9 mouse cellular contexts compared by ENCODE assay signal in the genomic region with DNA sequence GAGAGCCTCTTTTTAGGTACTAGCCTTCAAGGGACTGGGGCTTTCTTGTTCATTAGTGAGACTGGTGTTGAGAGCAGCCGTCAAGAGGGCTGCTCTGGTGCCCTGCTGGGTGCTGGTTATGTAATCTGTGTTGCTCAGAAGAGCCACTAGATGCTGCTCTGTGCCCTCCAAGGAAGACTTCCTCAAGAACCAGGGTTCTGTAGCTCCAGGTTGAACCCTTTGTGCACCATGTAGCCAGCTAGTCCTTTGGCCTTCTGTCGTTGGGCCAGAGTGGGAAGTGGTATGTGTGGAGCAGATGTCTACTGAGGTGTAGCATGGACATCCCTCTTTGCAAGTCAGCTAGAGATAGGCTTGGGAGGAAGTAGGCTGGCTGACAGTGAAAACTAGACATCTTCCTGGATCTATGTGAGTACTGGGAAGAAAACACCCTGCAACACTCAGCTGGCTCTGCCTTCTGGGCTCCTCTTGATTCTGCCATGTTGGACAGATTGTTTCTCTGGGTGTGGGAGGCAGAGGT. TPM values are rescaled to one million over a fixed set of nuclear protein-coding genes. Genes with fewer than 3 reads are reported as not detected.
DNase-seq lines count a peak whose midpoint lies in the region; ATAC-seq and TF ChIP-seq lines count a peak whose summit lies in the region.
"Had no signal": no experiment of that assay in that cellular context is flagged by ENCODE, and none has a peak within 500 bp of the region (broad histone marks: within the 10 kb centered on the region; RNA-seq: fewer than 3 reads in every experiment).

No protein-coding gene starts in this region.

- H3K27me3 ChIP-seq in forebrain, embryonic 14.5 days (replicated peaks; ENCODE audit: control insufficient read depth, insufficient read depth, low read length): no peaks in the 10 kb centered on the region
- peaks cover 40% of the 10 kb centered on the region for H3K27me3 ChIP-seq in forebrain, embryonic 12.5 days
- H3K27me3 ChIP-seq in liver, postnatal 0 days (ENCODE audit: insufficient read depth, low read length): peaks cover 15% of the 10 kb centered on the region; the same call in 1 of the 2 replicates
- peaks cover 7% of the 10 kb centered on the region for H3K27me3 ChIP-seq in liver, embryonic 11.5 days (replicated peaks; ENCODE audit: control insufficient read depth, insufficient read depth, low read length)
- no peaks in the 10 kb centered on the region for H3K27me3 ChIP-seq in midbrain, postnatal 0 days (ENCODE audit: insufficient read depth, low read length)

- H3K9ac ChIP-seq in forebrain, embryonic 14.5 days (ENCODE audit: low read length): no peak overlapping the region
- no peak overlapping the region for H3K9ac ChIP-seq in forebrain, embryonic 12.5 days
- H3K9ac ChIP-seq in liver, postnatal 0 days (replicated peaks): no peak overlapping the region
- H3K9ac ChIP-seq in liver, embryonic 11.5 days (ENCODE audit: low read depth, low read length): no peak overlapping the region
- H3K9ac ChIP-seq in midbrain, postnatal 0 days (replicated peaks; ENCODE audit: low read length, poor library complexity, severe bottlenecking): no peak overlapping the region

- peak; percentile 65 for TF ChIP-seq CTCF in liver, postnatal 0 days (IDR thresholded peaks at IDR 0.05; ENCODE audit: low read depth)
- peak; percentile 78 for TF ChIP-seq CTCF in midbrain, postnatal 0 days (IDR thresholded peaks at IDR 0.05)

- peak; percentile 66 for DNase-seq in forebrain, embryonic 14.5 days (ENCODE audit: low spot score)
- no peak for DNase-seq in liver, postnatal 0 days
- no peak for DNase-seq in liver, embryonic 11.5 days (ENCODE audit: low spot score)
- DNase-seq in cerebellum, postnatal 10 days: peak; percentile 87
- peak; percentile 73 for DNase-seq in midbrain, postnatal 0 days (ENCODE audit: low spot score)
- DNase-seq in gastrocnemius, postnatal 36 days: no peak

- H3K4me1 ChIP-seq in forebrain, embryonic 14.5 days (ENCODE audit: control insufficient read depth, insufficient read depth, low read length): peaks cover 7% of the 10 kb centered on the region; the same call in 1 of the 2 replicates
- peaks cover 26% of the 10 kb centered on the region for H3K4me1 ChIP-seq in forebrain, embryonic 12.5 days
- H3K4me1 ChIP-seq in liver, postnatal 0 days (ENCODE audit: insufficient read depth): peaks cover 18% of the 10 kb centered on the region
- H3K4me1 ChIP-seq in liver, embryonic 11.5 days (replicated peaks; ENCODE audit: control insufficient read depth, insufficient read depth, low read length): peaks cover 15% of the 10 kb centered on the region
- H3K4me1 ChIP-seq in midbrain, postnatal 0 days (ENCODE audit: insufficient read depth, low read length): no peaks in the 10 kb centered on the region

- H3K4me2 ChIP-seq in forebrain, embryonic 14.5 days (ENCODE audit: low read length): no peak overlapping the region
- H3K4me2 ChIP-seq in forebrain, embryonic 12.5 days: no peak overlapping the region
- H3K4me2 ChIP-seq in liver, postnatal 0 days (ENCODE audit: low read depth, low read length): no peak overlapping the region
- no peak overlapping the region for H3K4me2 ChIP-seq in liver, embryonic 11.5 days
- no peak overlapping the region for H3K4me2 ChIP-seq in midbrain, postnatal 0 days (ENCODE audit: low read depth, low read length, poor library complexity, severe bottlenecking)

- no peak overlapping the region for H3K27ac ChIP-seq in forebrain, embryonic 14.5 days (ENCODE audit: low read depth, low read length)
- no peak overlapping the region for H3K27ac ChIP-seq in forebrain, embryonic 12.5 days
- H3K27ac ChIP-seq in liver, postnatal 0 days (ENCODE audit: low read depth): no peak overlapping the region
- H3K27ac ChIP-seq in liver, embryonic 11.5 days (ENCODE audit: low read depth, low read length): no peak overlapping the region
- H3K27ac ChIP-seq in midbrain, postnatal 0 days (ENCODE audit: low read depth, low read length): no peak overlapping the region; the same call in 1 of the 2 replicates

- intact Hi-C loops in gastrocnemius, postnatal 36 days (cut with DNase I): loop anchor here (5.0 kb wide), 1 partner anchor 47 kb away; a partner anchor contains a TSS

- H3K36me3 ChIP-seq in forebrain, embryonic 14.5 days (ENCODE audit: control insufficient read depth, insufficient read depth, low read length): peaks cover 58% of the 10 kb centered on the region
- peaks cover 47% of the 10 kb centered on the region for H3K36me3 ChIP-seq in forebrain, embryonic 12.5 days (replicated peaks)
- H3K36me3 ChIP-seq in liver, postnatal 0 days (replicated peaks; ENCODE audit: insufficient read depth, low read length): peaks cover 36% of the 10 kb centered on the region
- peaks cover 23% of the 10 kb centered on the region for H3K36me3 ChIP-seq in liver, embryonic 11.5 days (ENCODE audit: control insufficient read depth, insufficient read depth, low read length)
- H3K36me3 ChIP-seq in midbrain, postnatal 0 days (ENCODE audit: insufficient read depth, low read length): peaks cover 19% of the 10 kb centered on the region

- no peak overlapping the region for H3K4me3 ChIP-seq in forebrain, embryonic 14.5 days (ENCODE audit: low read depth, low read length)
- H3K4me3 ChIP-seq in forebrain, embryonic 12.5 days (replicated peaks): no peak overlapping the region
- no peak overlapping the region for H3K4me3 ChIP-seq in liver, postnatal 0 days (ENCODE audit: low read depth, low read length)
- no peak overlapping the region for H3K4me3 ChIP-seq in liver, embryonic 11.5 days (ENCODE audit: low read depth, low read length)
- H3K4me3 ChIP-seq in midbrain, postnatal 0 days (ENCODE audit: low read depth, low read length): no peak overlapping the region
- H3K4me3 ChIP-seq: erythroblast, embryonic 14.5 days had no signal

- no peak for ATAC-seq in forebrain, embryonic 14.5 days
- ATAC-seq in forebrain, embryonic 12.5 days (ENCODE audit: low FRiP score): no peak
- ATAC-seq in liver, postnatal 0 days: no peak
- ATAC-seq in liver, embryonic 11.5 days (replicated peaks; ENCODE audit: low FRiP score): no peak
- ATAC-seq in midbrain, postnatal 0 days (ENCODE audit: low FRiP score): no peak
- no peak for ATAC-seq in erythroblast, adult 5-6 weeks (replicated peaks; ENCODE audit: low FRiP score, poor library complexity, severe bottlenecking)

- no peak for TF ChIP-seq EP300 in liver, postnatal 0 days (IDR thresholded peaks at IDR 0.05; ENCODE audit: low read depth)

- H3K9me3 ChIP-seq in forebrain, embryonic 14.5 days (replicated peaks; ENCODE audit: control insufficient read depth, low read length): no peaks in the 10 kb centered on the region
- H3K9me3 ChIP-seq in forebrain, embryonic 12.5 days: no peaks in the 10 kb centered on the region
- no peaks in the 10 kb centered on the region for H3K9me3 ChIP-seq in liver, postnatal 0 days (ENCODE audit: low read length)
- no peaks in the 10 kb centered on the region for H3K9me3 ChIP-seq in liver, embryonic 11.5 days (ENCODE audit: control insufficient read depth, low read length)
- no peaks in the 10 kb centered on the region for H3K9me3 ChIP-seq in midbrain, postnatal 0 days (ENCODE audit: low read length)

- 52% methylated on average over 2 of the region's 2 CpGs for WGBS in forebrain, embryonic 14.5 days
- 52% methylated on average over 2 of the region's 2 CpGs for WGBS in forebrain, embryonic 12.5 days
- WGBS in liver, postnatal 0 days (ENCODE audit: insufficient replicate concordance): 27% methylated on average over 2 of the region's 2 CpGs
- WGBS in liver, embryonic 11.5 days: 59% methylated on average over 2 of the region's 2 CpGs
- WGBS in midbrain, postnatal 0 days: 27% methylated on average over 2 of the region's 2 CpGs

RNA-seq across cellular contexts. Expression of a gene that starts 2.6 kb away (rescaled TPM):
- polyA plus RNA-seq in forebrain, embryonic 14.5 days (2014; fragmentation: Nextera tagmentation; extraction: Ambion mirVana): 85.8 and 91.8 TPM in 2 replicates
- 54.0 and 63.9 TPM in 2 replicates for polyA plus RNA-seq in forebrain, embryonic 12.5 days (2016; fragmentation: Nextera tagmentation; extraction: Ambion mirVana)
- 0.18 and 0.28 TPM in 2 replicates for polyA plus RNA-seq in liver, postnatal 0 days (2015; fragmentation: Nextera tagmentation; extraction: Ambion mirVana)
- 0.68 and 0.77 TPM in 2 replicates for polyA plus RNA-seq in liver, embryonic 11.5 days (2014; fragmentation: Nextera tagmentation; extraction: Ambion mirVana)
- 376 and 420 TPM in 2 replicates for total RNA-seq in midbrain, postnatal 0 days (2014; rRNA removed)
- polyA plus RNA-seq in midbrain, postnatal 0 days (2015; fragmentation: Nextera tagmentation; extraction: Ambion mirVana): 77.3 and 85.2 TPM in 2 replicates
- under 1 TPM; 0.47 to 0.89 TPM for total RNA-seq in gastrocnemius, postnatal 36 days (2021)
- total RNA-seq in erythroblast, adult 5-6 weeks (2015; ENCODE audit: low replicate concordance): 0.19 and 1.3 TPM in 2 replicates
- 1.3 and 1.7 TPM in 2 replicates for total RNA-seq in erythroblast, adult 5-6 weeks (2017; ENCODE audit: low replicate concordance)

RNA-seq across cellular contexts. Expression of a gene that starts 45.8 kb away (rescaled TPM):
- polyA plus RNA-seq in forebrain, embryonic 14.5 days (2014; fragmentation: Nextera tagmentation; extraction: Ambion mirVana): 327 and 340 TPM in 2 replicates
- 378 and 397 TPM in 2 replicates for polyA plus RNA-seq in forebrain, embryonic 12.5 days (2016; fragmentation: Nextera tagmentation; extraction: Ambion mirVana)
- polyA plus RNA-seq in liver, postnatal 0 days (2015; fragmentation: Nextera tagmentation; extraction: Ambion mirVana): 128 and 143 TPM in 2 replicates
- 256 and 289 TPM in 2 replicates for polyA plus RNA-seq in liver, embryonic 11.5 days (2014; fragmentation: Nextera tagmentation; extraction: Ambion mirVana)
- 24.6 and 44.5 TPM in 2 replicates for total RNA-seq in midbrain, postnatal 0 days (2014; rRNA removed)
- polyA plus RNA-seq in midbrain, postnatal 0 days (2015; fragmentation: Nextera tagmentation; extraction: Ambion mirVana): 259 and 278 TPM in 2 replicates
- total RNA-seq in gastrocnemius, postnatal 36 days (2021): 100 to 1,000 TPM; 125 to 138 TPM
- 36.6 and 43.8 TPM in 2 replicates for total RNA-seq in erythroblast, adult 5-6 weeks (2015; ENCODE audit: low replicate concordance)
- 41.2 and 53.1 TPM in 2 replicates for total RNA-seq in erythroblast, adult 5-6 weeks (2017; ENCODE audit: low replicate concordance)

Comparison
In these comparisons a context has a peak if more than half of its experiments do, and no peak if none do; other contexts are left out.
1. DNase-seq: peak in forebrain, embryonic 14.5 days (single experiment), cerebellum, postnatal 10 days (2 of 2) and midbrain, postnatal 0 days (single experiment); none in liver, postnatal 0 days (single experiment), liver, embryonic 11.5 days (single experiment) and gastrocnemius, postnatal 36 days (0 of 2).
2. RNA of a gene that starts 2.6 kb away (polyA plus RNA-seq): 85.8 to 91.8 TPM in forebrain, embryonic 14.5 days, 77.3 to 85.2 TPM in midbrain, postnatal 0 days and 54.0 to 63.9 TPM in forebrain, embryonic 12.5 days; 0.68 to 0.77 TPM in liver, embryonic 11.5 days and 0.18 to 0.28 TPM in liver, postnatal 0 days; every median in the first group is over 10 times any median in the second.